Mouse (Mus musculus): ENCODE measurements around the gene 0610012G03Rik. TPM values are rescaled to one million over a fixed set of nuclear protein-coding genes. Genes with fewer than 3 reads are reported as not detected.
A peak's percentile ranks its signal among the peaks of the same experiment; 100 is the strongest.

Gene 0610012G03Rik
- polyA plus RNA-seq, 1 experiment, result 37.6 TPM

GRCm38 (mm10) chr16:31926091-31926490 is 22.2 kb downstream of the 0610012G03Rik start:
- Histone ChIP-seq H3K27me3 (ENCODE audit: control insufficient read depth, insufficient read depth, low read length) (no peaks in the 10 kb centered on the region), H3K36me3 (ENCODE audit: control insufficient read depth, insufficient read depth, low read length) (no peaks in the 10 kb centered on the region), H3K4me1 (ENCODE audit: control insufficient read depth, insufficient read depth, insufficient read length) (no peaks in the 10 kb centered on the region), H3K27ac (ENCODE audit: insufficient read depth, low read length) (no peak overlapping the region), H3K4me3 (ENCODE audit: extremely low read depth, insufficient read depth, insufficient read length) (no peak overlapping the region)
- DNase-seq (ENCODE audit: low read depth in 1 of 2, low spot score in 2 of 2), result no peak
- WGBS, result 83% methylated on average over 6 of the region's 6 CpGs
- TF ChIP-seq POLR2A (IDR thresholded peaks at IDR 0.05; ENCODE audit: low read depth, low read length), result no peak
- no peak for TF ChIP-seq CTCF (IDR thresholded peaks at IDR 0.05; ENCODE audit: extremely low read depth, insufficient read depth, insufficient read length, insufficient replicate concordance)

GRCm38 (mm10) chr16:31924368-31924767 is 23.9 kb downstream of the 0610012G03Rik start:
- no peaks in the 10 kb centered on the region for H3K36me3 ChIP-seq (ENCODE audit: control insufficient read depth, insufficient read depth, low read length)
- DNase-seq (ENCODE audit: low read depth in 1 of 2, low spot score in 2 of 2), result no peak
- 87% methylated on average over 6 of the region's 6 CpGs for WGBS
- no peak overlapping the region for H3K4me3 ChIP-seq (ENCODE audit: extremely low read depth, insufficient read depth, insufficient read length)
- no peaks in the 10 kb centered on the region for H3K4me1 ChIP-seq (ENCODE audit: control insufficient read depth, insufficient read depth, insufficient read length)
- no peak overlapping the region for H3K27ac ChIP-seq (ENCODE audit: insufficient read depth, low read length)
- H3K27me3 ChIP-seq (ENCODE audit: control insufficient read depth, insufficient read depth, low read length), result no peaks in the 10 kb centered on the region
- TF ChIP-seq CTCF (IDR thresholded peaks at IDR 0.05; ENCODE audit: extremely low read depth, insufficient read depth, insufficient read length, insufficient replicate concordance) (no peak), POLR2A (IDR thresholded peaks at IDR 0.05; ENCODE audit: low read depth, low read length) (no peak)

DNA sequence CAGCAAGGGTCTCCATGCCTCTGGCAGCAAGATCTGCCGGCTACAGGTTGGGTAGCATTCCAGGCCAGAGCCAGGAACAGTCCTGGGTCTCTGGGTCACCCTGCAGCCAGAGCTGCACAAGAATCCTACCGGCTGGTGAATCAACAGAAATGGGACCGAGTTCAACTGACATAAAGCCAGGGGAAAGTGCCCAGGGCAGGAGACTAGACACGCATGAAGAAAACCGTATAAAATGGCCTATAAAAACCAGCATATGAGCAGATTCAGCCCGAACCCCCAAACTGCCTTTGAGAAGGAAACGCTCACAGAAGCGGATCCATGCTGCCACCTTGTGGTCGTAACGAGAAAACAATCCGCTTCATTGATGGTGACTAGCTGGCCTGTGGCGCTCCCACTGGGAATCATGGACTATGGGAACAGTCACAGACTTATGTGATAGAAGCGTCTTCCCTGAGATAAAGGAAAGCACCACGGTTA is 30.0 kb downstream of the 0610012G03Rik start:
- no peaks in the 10 kb centered on the region for H3K36me3 ChIP-seq (ENCODE audit: control insufficient read depth, insufficient read depth, low read length)
- TF ChIP-seq POLR2A (IDR thresholded peaks at IDR 0.05; ENCODE audit: low read depth, low read length), result no peak
- peak; percentile 69; the same call in 1 of the 2 replicates for TF ChIP-seq CTCF (IDR thresholded peaks at IDR 0.05; ENCODE audit: extremely low read depth, insufficient read depth, insufficient read length, insufficient replicate concordance)
- no peaks in the 10 kb centered on the region for H3K27me3 ChIP-seq (ENCODE audit: control insufficient read depth, insufficient read depth, low read length)
- no peak overlapping the region for H3K4me3 ChIP-seq (ENCODE audit: extremely low read depth, insufficient read depth, insufficient read length)
- H3K4me1 ChIP-seq (ENCODE audit: control insufficient read depth, insufficient read depth, insufficient read length), result no peaks in the 10 kb centered on the region
- no peak overlapping the region for H3K27ac ChIP-seq (ENCODE audit: insufficient read depth, low read length)
- peak; percentile 15 to 52 for DNase-seq (ENCODE audit: low read depth in 1 of 2, low spot score in 2 of 2)
- WGBS, result 11% methylated on average over 14 of the region's 14 CpGs

DNA sequence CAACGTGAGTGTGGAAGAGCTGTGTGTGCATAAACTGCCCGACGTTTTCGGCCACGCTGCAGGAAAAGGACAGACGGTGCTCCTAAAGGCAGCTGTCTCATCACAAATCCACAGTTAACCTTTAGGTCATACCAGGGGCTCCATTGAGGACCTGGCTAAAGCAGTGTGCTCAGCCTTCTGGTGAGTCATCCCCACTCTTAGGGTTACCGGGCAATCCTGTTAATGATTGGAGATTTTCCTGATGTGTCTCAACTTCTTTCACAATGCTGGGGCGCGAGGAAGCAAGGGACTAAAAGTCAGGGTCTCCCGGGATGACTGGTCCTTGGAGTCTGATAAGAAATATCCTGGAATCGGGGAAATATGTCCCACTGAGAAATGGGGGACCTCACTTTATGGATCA is 30.5 kb downstream of the 0610012G03Rik start:
- H3K4me1 ChIP-seq (ENCODE audit: control insufficient read depth, insufficient read depth, insufficient read length), result no peaks in the 10 kb centered on the region
- H3K4me3 ChIP-seq (ENCODE audit: extremely low read depth, insufficient read depth, insufficient read length), result no peak overlapping the region
- H3K36me3 ChIP-seq (ENCODE audit: control insufficient read depth, insufficient read depth, low read length), result no peaks in the 10 kb centered on the region
- H3K27me3 ChIP-seq (ENCODE audit: control insufficient read depth, insufficient read depth, low read length), result no peaks in the 10 kb centered on the region
- WGBS, result 91% methylated on average over 11 of the region's 11 CpGs
- H3K27ac ChIP-seq (ENCODE audit: insufficient read depth, low read length), result no peak overlapping the region
- TF ChIP-seq CTCF (IDR thresholded peaks at IDR 0.05; ENCODE audit: extremely low read depth, insufficient read depth, insufficient read length, insufficient replicate concordance) (no peak), POLR2A (IDR thresholded peaks at IDR 0.05; ENCODE audit: low read depth, low read length) (no peak)
- DNase-seq (ENCODE audit: low read depth in 1 of 2, low spot score in 2 of 2), result no peak

- Histone ChIP-seq H3K4me3 (ENCODE audit: extremely low read depth, insufficient read depth, insufficient read length) (no peak overlapping the region), H3K27ac (ENCODE audit: insufficient read depth, low read length) (no peak overlapping the region), H3K27me3 (ENCODE audit: control insufficient read depth, insufficient read depth, low read length) (0 out of 2 replicates have a peak, but pooled peaks cover 2% of the 10 kb centered on the region), H3K36me3 (ENCODE audit: control insufficient read depth, insufficient read depth, low read length) (no peaks in the 10 kb centered on the region), H3K4me1 (ENCODE audit: control insufficient read depth, insufficient read depth, insufficient read length) (no peaks in the 10 kb centered on the region)
- no peak for DNase-seq (ENCODE audit: low read depth in 1 of 2, low spot score in 2 of 2)
- TF ChIP-seq CTCF (IDR thresholded peaks at IDR 0.05; ENCODE audit: extremely low read depth, insufficient read depth, insufficient read length, insufficient replicate concordance) (no peak), POLR2A (IDR thresholded peaks at IDR 0.05; ENCODE audit: low read depth, low read length) (no peak)
- 50% methylated on average over 10 of the region's 10 CpGs for WGBS
These were observed 37.9 kb downstream of the 0610012G03Rik start for GRCm38 (mm10) chr16:31910281-31910847.

DNA sequence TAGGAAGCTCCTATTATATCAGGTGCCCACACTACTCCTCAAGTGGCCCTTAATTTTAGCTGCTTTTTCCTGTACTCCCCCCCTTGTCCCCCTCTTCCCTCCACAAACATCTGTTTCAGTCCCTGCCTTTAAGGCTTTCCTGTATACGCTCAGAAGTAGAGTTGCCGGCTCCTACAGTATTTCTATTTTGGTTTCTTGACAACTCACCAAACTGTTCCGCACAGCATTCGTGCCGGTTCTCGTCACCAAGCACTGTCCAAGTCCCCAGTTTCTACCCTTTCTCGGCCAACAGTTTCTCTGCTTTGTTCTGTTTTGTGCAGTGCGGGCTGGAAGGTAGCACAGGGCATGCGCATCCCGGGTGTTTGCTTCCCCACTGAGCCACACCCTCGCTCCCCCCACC is 39.3 kb downstream of the 0610012G03Rik start:
- no peak for TF ChIP-seq CTCF (IDR thresholded peaks at IDR 0.05; ENCODE audit: extremely low read depth, insufficient read depth, insufficient read length, insufficient replicate concordance)
- no peak for TF ChIP-seq POLR2A (IDR thresholded peaks at IDR 0.05; ENCODE audit: low read depth, low read length)
- Histone ChIP-seq H3K4me1 (ENCODE audit: control insufficient read depth, insufficient read depth, insufficient read length) (no peaks in the 10 kb centered on the region), H3K27ac (ENCODE audit: insufficient read depth, low read length) (no peak overlapping the region), H3K4me3 (ENCODE audit: extremely low read depth, insufficient read depth, insufficient read length) (no peak overlapping the region), H3K36me3 (ENCODE audit: control insufficient read depth, insufficient read depth, low read length) (no peaks in the 10 kb centered on the region), H3K27me3 (ENCODE audit: control insufficient read depth, insufficient read depth, low read length) (0 out of 2 replicates have a peak, but pooled peaks cover 2% of the 10 kb centered on the region)
- WGBS, result 20% methylated on average over 11 of the region's 11 CpGs
- no peak for DNase-seq (ENCODE audit: low read depth in 1 of 2, low spot score in 2 of 2)

DNA sequence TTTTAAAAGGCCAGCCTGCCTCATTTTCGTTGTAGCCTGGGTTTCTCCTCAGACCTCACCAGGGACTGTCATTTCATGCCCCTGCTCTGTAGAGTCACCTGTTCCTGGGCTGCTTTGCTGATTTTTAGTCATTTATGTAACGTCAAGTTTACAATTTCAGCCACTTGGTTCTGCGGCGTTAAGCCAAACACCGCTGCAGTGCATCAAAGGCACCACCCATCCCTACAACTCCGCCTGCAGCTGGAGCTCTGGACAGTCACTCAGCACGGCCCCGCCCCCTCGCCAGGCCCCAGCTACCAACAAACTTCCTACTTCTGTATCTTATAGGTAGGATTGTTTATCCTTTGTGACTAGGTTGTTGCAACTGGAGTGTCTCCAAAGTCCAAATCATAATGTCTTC is 41.4 kb downstream of the 0610012G03Rik start:
- H3K36me3 ChIP-seq (ENCODE audit: control insufficient read depth, insufficient read depth, low read length), result no peaks in the 10 kb centered on the region
- no peak overlapping the region for H3K27ac ChIP-seq (ENCODE audit: insufficient read depth, low read length)
- H3K4me3 ChIP-seq (ENCODE audit: extremely low read depth, insufficient read depth, insufficient read length), result no peak overlapping the region
- H3K27me3 ChIP-seq (ENCODE audit: control insufficient read depth, insufficient read depth, low read length), result 0 out of 2 replicates have a peak, but pooled peaks cover 2% of the 10 kb centered on the region
- H3K4me1 ChIP-seq (ENCODE audit: control insufficient read depth, insufficient read depth, insufficient read length), result no peaks in the 10 kb centered on the region
- DNase-seq (ENCODE audit: low read depth in 1 of 2, low spot score in 2 of 2), result no peak
- 15% methylated on average over 9 of the region's 9 CpGs for WGBS
- TF ChIP-seq POLR2A (IDR thresholded peaks at IDR 0.05; ENCODE audit: low read depth, low read length), result no peak
- TF ChIP-seq CTCF (IDR thresholded peaks at IDR 0.05; ENCODE audit: extremely low read depth, insufficient read depth, insufficient read length, insufficient replicate concordance), result no peak
